Mouse (Mus musculus) CD4-positive, CD25-positive, alpha-beta regulatory T cell (primary cell): ENCODE results near the gene Hoxd11. TPM values are rescaled to one million over a fixed set of nuclear protein-coding genes. Genes with fewer than 3 reads are reported as not detected.

Experiments
- polyA plus RNA-seq: library from polyadenylated mRNA; unstranded; fragments of 100-300 nt; shearing (Covaris generic); gene quantifications from one replicate; pipeline ENCODE4 v1.2.1, GENCODE M21; 2017

Gene Hoxd11
- polyA plus RNA-seq, result not detected

DNA sequence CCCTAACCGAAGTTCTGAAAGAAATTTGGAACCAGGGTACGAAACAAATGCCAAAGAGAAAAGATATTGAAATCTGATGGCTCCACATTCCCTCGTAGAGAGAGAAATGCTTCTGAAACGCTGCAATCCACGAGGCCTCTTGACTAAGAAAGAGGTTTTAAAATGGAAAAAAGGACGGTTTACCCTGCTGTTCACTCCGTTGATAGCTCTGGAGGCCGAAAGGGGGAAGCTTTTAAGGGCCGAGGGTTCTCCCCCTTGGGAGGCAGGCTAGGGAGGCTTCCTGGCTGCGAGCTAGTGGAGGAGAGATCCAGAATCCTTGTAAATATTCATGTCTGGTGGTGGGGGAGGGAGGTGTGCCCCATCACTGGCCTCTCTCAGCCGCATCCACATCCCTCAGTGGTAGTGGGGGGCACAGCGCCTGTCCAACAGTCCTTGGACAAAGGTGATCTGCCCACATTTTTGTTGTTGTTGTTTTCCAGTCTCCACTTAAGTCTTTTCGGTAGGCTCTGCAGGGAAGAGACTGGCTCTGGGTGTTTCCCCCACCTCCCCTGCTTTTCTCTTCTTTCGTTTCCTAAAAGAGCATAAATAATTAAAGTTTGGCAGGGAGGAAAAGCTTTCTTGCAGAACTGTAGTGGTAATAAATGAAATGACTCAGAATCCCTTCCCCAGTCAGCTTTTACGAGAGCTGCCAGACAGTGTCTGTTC is at the start of gene Hoxd11:
Gene Hoxd11, plus strand, starts transcription at position 667 of the 705 bp plus-strand sequence.

GRCm38 (mm10) chr2:74659507-74660005 is 19.8 kb upstream of the Hoxd11 start, which contains the start of gene Evx2:
Evx2 (minus strand) TSS chr2:74659557.

GRCm38 (mm10) chr2:74667842-74668357 is 11.5 kb upstream of the Hoxd11 start, which contains the start of gene Hoxd13:
Hoxd13 (plus strand) TSS chr2:74668310.

DNA sequence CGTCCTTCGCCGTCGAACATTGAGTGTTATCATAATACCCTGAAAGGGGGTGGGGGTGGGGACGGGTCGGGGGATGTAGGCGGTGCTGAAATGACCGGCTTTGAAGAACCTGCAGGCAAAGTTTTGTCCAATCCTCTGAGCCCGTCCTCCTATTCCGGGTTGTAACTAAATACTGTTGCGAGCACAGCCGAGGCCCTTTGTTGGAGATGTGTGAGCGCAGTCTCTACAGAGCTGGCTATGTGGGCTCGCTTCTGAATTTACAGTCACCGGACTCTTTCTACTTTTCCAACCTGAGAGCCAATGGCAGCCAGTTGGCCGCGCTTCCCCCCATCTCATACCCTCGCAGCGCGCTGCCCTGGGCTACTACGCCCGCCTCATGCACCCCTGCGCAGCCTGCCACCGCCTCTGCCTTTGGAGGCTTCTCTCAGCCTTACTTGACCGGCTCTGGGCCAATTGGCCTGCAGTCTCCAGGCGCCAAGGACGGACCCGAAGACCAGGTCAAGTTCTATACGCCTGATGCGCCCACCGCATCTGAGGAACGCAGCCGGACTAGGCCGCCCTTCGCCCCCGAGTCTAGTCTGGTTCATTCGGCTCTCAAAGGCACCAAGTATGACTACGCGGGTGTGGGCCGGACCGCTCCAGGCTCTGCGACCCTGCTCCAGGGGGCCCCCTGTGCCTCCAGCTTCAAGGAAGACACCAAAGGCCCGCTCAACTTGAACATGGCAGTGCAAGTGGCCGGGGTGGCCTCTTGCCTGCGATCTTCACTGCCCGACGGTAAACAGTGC is 4.3 kb upstream of the Hoxd11 start, which contains the start of gene Hoxd12:
Gene Hoxd12, plus strand, starts transcription at position 133 of the 785 bp plus-strand sequence.

GRCm38 (mm10) chr2:74691022-74691951 is 11.9 kb downstream of the Hoxd11 start, which contains the start of gene Hoxd10:
Hoxd10 (plus strand) TSS chr2:74691924.

DNA sequence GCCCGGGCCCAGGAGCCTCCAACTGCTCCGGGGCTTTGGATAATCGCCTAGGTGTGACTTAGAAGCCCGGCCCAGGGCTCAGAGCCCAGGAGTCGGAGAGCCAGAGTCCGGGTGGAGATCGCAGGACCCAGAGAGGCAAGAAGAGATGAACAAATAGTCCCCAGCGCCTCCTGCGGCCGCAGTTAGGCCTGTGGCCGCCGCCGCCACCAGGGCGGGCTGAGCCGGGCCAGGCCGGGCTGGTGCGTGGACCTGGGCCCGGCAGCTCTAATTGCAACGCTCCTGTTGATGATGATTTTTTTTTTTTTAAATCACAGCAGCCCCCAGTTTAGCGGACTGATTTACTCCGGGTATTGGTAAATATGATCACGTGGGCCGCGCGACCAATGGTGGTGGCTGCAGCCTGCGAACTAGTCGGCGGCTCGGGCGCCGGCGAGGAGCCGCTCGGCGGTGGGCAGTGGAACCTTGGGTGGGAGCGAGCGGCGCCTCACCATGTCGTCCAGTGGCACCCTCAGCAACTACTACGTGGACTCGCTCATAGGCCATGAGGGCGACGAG is 18.3 kb downstream of the Hoxd11 start, which contains the start of gene Hoxd9:
Gene Hoxd9, plus strand, starts transcription at position 161 of the 555 bp plus-strand sequence.

DNA sequence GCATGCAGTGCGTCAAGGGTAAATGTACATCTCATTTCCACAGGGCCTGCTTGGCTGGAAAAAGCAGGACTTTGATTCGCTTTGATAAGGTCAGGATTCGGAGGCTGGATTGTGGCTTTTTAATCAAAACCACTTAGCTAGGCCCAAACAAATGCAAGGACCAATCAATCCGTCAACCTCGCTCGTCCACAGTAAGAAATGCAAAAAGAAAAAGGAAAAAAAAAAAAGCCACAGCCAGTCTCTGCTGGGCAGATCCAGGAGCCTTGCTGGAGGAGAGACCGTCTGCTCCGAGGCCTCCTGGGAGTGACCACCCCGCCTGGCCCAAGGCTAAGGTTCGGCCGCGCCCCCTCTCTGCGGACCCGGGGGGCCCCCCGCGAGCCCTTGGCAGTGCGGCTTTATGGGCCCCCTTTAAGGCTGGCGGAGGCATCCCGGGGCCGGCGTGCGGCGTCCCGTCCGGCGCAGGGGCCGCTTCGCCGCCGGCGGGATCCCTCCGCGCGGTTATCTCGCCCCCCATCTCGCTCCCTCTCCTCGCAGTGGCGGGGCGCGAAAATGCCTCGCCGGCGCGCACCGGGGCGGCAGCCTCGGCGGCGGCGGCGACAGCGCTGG is 25.1 kb downstream of the Hoxd11 start, which contains the start of gene Hoxd8:
Gene Hoxd8, plus strand, starts transcription at position 223 of the 606 bp plus-strand sequence.

DNA sequence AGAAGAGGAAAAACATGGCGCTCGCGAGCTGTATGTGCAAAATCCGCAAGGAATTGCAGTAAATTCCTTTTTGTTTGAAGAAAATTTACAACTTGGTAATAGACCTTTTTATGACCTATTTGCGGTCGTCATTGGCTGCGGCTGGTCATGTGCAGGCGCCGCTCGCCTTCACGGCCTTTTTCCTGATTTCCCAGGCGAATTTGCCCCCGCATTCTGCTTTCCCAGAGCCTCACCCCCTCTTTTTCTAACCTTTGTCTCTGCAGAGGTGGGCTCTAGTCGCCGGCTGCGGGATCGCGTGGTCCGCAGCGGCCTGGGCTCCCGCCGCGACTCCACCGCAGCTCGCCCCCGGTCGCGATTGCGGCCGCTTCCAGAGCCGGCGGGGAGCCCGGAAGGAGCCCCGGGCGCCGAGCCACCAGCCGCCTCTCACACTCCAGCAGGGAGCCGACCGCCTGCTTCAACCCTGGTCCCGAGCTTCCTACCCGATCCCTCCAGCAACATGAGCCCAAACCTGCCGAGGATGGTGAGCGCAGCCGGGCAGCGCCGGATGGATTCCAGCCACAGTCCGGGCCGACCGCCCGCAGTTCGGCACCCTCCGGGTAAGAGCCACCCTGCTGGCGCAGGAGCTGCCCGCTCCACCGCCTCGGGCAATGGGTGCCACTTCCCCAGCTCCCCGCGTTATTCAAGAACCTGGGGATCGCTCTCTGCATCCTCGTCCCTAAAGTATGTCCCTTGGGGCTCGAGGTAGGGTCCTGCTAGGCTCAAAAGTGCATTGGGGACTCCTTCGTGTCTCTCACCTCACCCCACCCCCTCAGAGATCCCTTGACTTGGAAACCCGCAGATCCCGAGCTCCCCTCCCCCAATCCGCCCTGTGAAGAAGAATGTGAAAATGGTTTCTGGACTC is 32.6 kb downstream of the Hoxd11 start, which contains the start of the genes Hoxd3 and Hoxd4:
Gene Hoxd3, plus strand, starts transcription at position 207 of the 901 bp plus-strand sequence.
Gene Hoxd4, plus strand, starts transcription at position 209 of the 901 bp plus-strand sequence.

GRCm38 (mm10) chr2:74726551-74726950 is 47.2 kb downstream of the Hoxd11 start, which contains the start of gene Gm28230:
Gm28230 (plus strand) TSS chr2:74726728.

Other genes with a start within 250 kb of the Hoxd11 start
- 19.9 TPM for gene Lnpk, start 100.1 kb upstream of the Hoxd11 start, polyA plus RNA-seq
- not detected for gene Evx2, start 20.0 kb upstream of the Hoxd11 start, polyA plus RNA-seq
- gene Hoxd13, start 11.2 kb upstream of the Hoxd11 start, polyA plus RNA-seq, result not detected
- not detected for gene Hoxd12, start 4.5 kb upstream of the Hoxd11 start, polyA plus RNA-seq
- not detected for gene Hoxd10, start 12.4 kb downstream of the Hoxd11 start, polyA plus RNA-seq
- gene Hoxd9, start 18.2 kb downstream of the Hoxd11 start, polyA plus RNA-seq, result not detected
- gene Hoxd8, start 25.1 kb downstream of the Hoxd11 start, polyA plus RNA-seq, result 0.06 TPM
- not detected for gene Hoxd3, start 32.4 kb downstream of the Hoxd11 start, polyA plus RNA-seq
- not detected for gene Hoxd4, start 32.4 kb downstream of the Hoxd11 start, polyA plus RNA-seq
- gene Gm28230, start 47.2 kb downstream of the Hoxd11 start, polyA plus RNA-seq, result not detected
- not detected for gene Hoxd1, start 83.4 kb downstream of the Hoxd11 start, polyA plus RNA-seq
- gene Mtx2, start 146.2 kb downstream of the Hoxd11 start, polyA plus RNA-seq, result 74.2 TPM